ENCODE assay signal across 26 mouse cellular contexts in the genomic region with DNA sequence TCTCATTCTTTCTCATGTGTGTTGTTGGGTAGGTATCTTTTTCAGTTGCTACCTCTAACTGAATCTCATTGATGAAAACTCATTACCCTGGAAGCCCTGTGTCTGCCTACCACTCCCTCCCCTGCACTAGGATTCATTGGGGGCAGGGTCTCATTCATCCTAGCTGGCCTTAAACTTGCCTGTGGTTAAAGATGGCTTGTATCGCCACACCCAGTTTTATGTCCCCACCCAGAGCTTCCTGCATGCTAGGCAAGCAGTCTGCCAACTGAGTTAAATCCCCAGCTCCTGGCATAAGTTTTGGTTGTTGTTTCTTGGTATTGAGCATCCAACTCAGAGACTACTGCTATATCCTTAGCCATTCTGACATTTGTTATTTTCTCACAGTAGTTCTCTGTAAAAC. TPM values are rescaled to one million over a fixed set of nuclear protein-coding genes. Genes with fewer than 3 reads are reported as not detected.
A peak's percentile ranks its signal among the peaks of the same experiment; 100 is the strongest.
DNase-seq lines count a peak whose midpoint lies in the region; ATAC-seq and TF ChIP-seq lines count a peak whose summit lies in the region.
"Had no signal": no experiment of that assay in that cellular context is flagged by ENCODE, and none has a peak within 500 bp of the region (broad histone marks: within the 10 kb centered on the region; RNA-seq: fewer than 3 reads in every experiment).

No protein-coding gene starts in this region.

- H3K36me3 ChIP-seq in heart, adult 2 months (ENCODE audit: control insufficient read depth, insufficient read depth, low read length), result no peaks in the 10 kb centered on the region
- peaks cover 54% of the 10 kb centered on the region for H3K36me3 ChIP-seq in hindbrain, embryonic 12.5 days

- peak; percentile 80 for DNase-seq in heart, adult 11 months
- no peak for DNase-seq in heart, adult 2 months
- DNase-seq in CD4-positive helper T cell, adult 2 months (ENCODE audit: low read depth, low spot score), result peak; percentile 11
- DNase-seq in induced T-regulatory cell, adult 2 months (ENCODE audit: low read depth), result peak; percentile 36
- DNase-seq in right cerebral cortex, adult 2 months (ENCODE audit: low spot score in 2 of 2), result no peak
- DNase-seq in kidney, postnatal 36 days, result no peak
- DNase-seq: adrenal gland, adult 8-10 months; adrenal gland, postnatal 25 days; cerebellum, adult 18-20 months; cerebellum, adult 9-10 months; cerebellum, postnatal 14 days; forebrain, postnatal 0 days; gastrocnemius, adult 2 months; gastrocnemius, postnatal 14 days; heart, adult 18-20 months; heart, postnatal 14 days; heart, postnatal 4 days had no signal

- no peak overlapping the region for H3K4me2 ChIP-seq in hindbrain, embryonic 12.5 days (replicated peaks)
- H3K4me2 ChIP-seq: embryonic facial prominence, embryonic 12.5 days; embryonic facial prominence, embryonic 15.5 days; heart, embryonic 13.5 days; hindbrain, embryonic 15.5 days; intestine, embryonic 15.5 days had no signal

- no peaks in the 10 kb centered on the region for H3K4me1 ChIP-seq in heart, adult 2 months (ENCODE audit: control insufficient read depth, insufficient read depth, low read length)
- no peaks in the 10 kb centered on the region for H3K4me1 ChIP-seq in hindbrain, embryonic 12.5 days
- H3K4me1 ChIP-seq: embryonic facial prominence, embryonic 12.5 days; embryonic facial prominence, embryonic 15.5 days; heart, embryonic 10.5 days; hindbrain, embryonic 15.5 days; intestine, embryonic 15.5 days had no signal

- intact Hi-C loops in heart, adult 2 months (cut with DNase I), result no loop called here

- no peak for TF ChIP-seq POLR2A in heart, adult 2 months (IDR thresholded peaks at IDR 0.05; ENCODE audit: insufficient read depth, low read depth, low read length)

- H3K4me3 ChIP-seq in heart, adult 2 months, result no peak overlapping the region
- no peak overlapping the region for H3K4me3 ChIP-seq in hindbrain, embryonic 12.5 days
- H3K4me3 ChIP-seq: embryonic facial prominence, embryonic 12.5 days; embryonic facial prominence, embryonic 15.5 days; gastrocnemius, adult 2 months; heart, embryonic 10.5 days; heart, embryonic 13.5 days; hindbrain, embryonic 15.5 days; intestine, embryonic 15.5 days had no signal

- ATAC-seq in megakaryocyte-erythroid progenitor cell, adult 5-6 weeks (replicated peaks; ENCODE audit: low FRiP score, low TSS enrichment, poor library complexity, severe bottlenecking), result peak; percentile 86
- ATAC-seq in hindbrain, embryonic 12.5 days (ENCODE audit: low FRiP score), result no peak
- ATAC-seq: forebrain, embryonic 14.5 days; forebrain, postnatal 0 days; intestine, embryonic 15.5 days had no signal

- H3K27me3 ChIP-seq in heart, adult 2 months (ENCODE audit: control insufficient read depth, insufficient read depth, low read length), result no peaks in the 10 kb centered on the region
- H3K27me3 ChIP-seq in hindbrain, embryonic 12.5 days, result no peaks in the 10 kb centered on the region
- H3K27me3 ChIP-seq: embryonic facial prominence, embryonic 12.5 days; embryonic facial prominence, embryonic 15.5 days; heart, embryonic 13.5 days; hindbrain, embryonic 15.5 days; intestine, embryonic 15.5 days had no signal

- 62% methylated on average over 1 of the region's 1 CpGs for WGBS in heart, adult 2 months
- 100% methylated on average over 1 of the region's 1 CpGs for WGBS in hindbrain, embryonic 12.5 days

- TF ChIP-seq EP300 in heart, adult 2 months (IDR thresholded peaks at IDR 0.05; ENCODE audit: insufficient read depth, low read depth, low read length), result no peak

- no peaks in the 10 kb centered on the region for H3K79me2 ChIP-seq in heart, adult 2 months (replicated peaks; ENCODE audit: control insufficient read depth, insufficient read depth, low read length)

- TF ChIP-seq CTCF in heart, adult 2 months (IDR thresholded peaks at IDR 0.05), result no peak

- H3K27ac ChIP-seq in heart, adult 2 months, result no peak overlapping the region
- H3K27ac ChIP-seq in hindbrain, embryonic 12.5 days, result no peak overlapping the region
- H3K27ac ChIP-seq: embryonic facial prominence, embryonic 12.5 days; embryonic facial prominence, embryonic 15.5 days; gastrocnemius, adult 2 months; heart, embryonic 10.5 days; heart, embryonic 13.5 days; hindbrain, embryonic 15.5 days; intestine, embryonic 15.5 days had no signal

- H3K9ac ChIP-seq in heart, adult 2 months (ENCODE audit: low read depth, low read length), result no peak overlapping the region
- no peak overlapping the region for H3K9ac ChIP-seq in hindbrain, embryonic 12.5 days
- H3K9ac ChIP-seq: embryonic facial prominence, embryonic 12.5 days; embryonic facial prominence, embryonic 15.5 days; forebrain, postnatal 0 days; heart, embryonic 13.5 days; hindbrain, embryonic 15.5 days; intestine, embryonic 15.5 days had no signal

- H3K9me3 ChIP-seq in hindbrain, embryonic 12.5 days (replicated peaks), result no peaks in the 10 kb centered on the region
- H3K9me3 ChIP-seq: embryonic facial prominence, embryonic 12.5 days; embryonic facial prominence, embryonic 15.5 days; heart, embryonic 10.5 days; heart, embryonic 13.5 days; hindbrain, embryonic 15.5 days; intestine, embryonic 15.5 days had no signal

RNA-seq across cellular contexts. Expression of gene Spast, which starts 24.8 kb away (rescaled TPM):
- total RNA-seq in heart, adult 2 months (2021), result 10 to 100 TPM; 29.2 to 33.5 TPM
- 4.2 and 8.3 TPM in 2 replicates for polyA plus RNA-seq in heart, adult 2 months (2012; rRNA removed)
- total RNA-seq in megakaryocyte-erythroid progenitor cell, adult 5-6 weeks (2014; fragmentation: Nextera tagmentation), result 19.1 and 34.5 TPM in 2 replicates
- total RNA-seq in megakaryocyte-erythroid progenitor cell, adult 5-6 weeks (2017), result 47.7 and 63.5 TPM in 2 replicates
- 52.2 and 53.0 TPM in 2 replicates for polyA plus RNA-seq in hindbrain, embryonic 12.5 days (2016; fragmentation: Nextera tagmentation; extraction: Ambion mirVana)

RNA-seq across cellular contexts. Expression of gene Slc30a6, which starts 31.8 kb away (rescaled TPM):
- total RNA-seq in heart, adult 2 months (2021), result 1 to 10 TPM; 9.2 to 9.5 TPM
- 14.6 and 28.0 TPM in 2 replicates for polyA plus RNA-seq in heart, adult 2 months (2012; rRNA removed)
- total RNA-seq in megakaryocyte-erythroid progenitor cell, adult 5-6 weeks (2014; fragmentation: Nextera tagmentation), result 17.4 and 18.1 TPM in 2 replicates
- total RNA-seq in megakaryocyte-erythroid progenitor cell, adult 5-6 weeks (2017), result 8.9 and 12.4 TPM in 2 replicates
- 30.2 and 30.3 TPM in 2 replicates for polyA plus RNA-seq in hindbrain, embryonic 12.5 days (2016; fragmentation: Nextera tagmentation; extraction: Ambion mirVana)

RNA-seq across cellular contexts. Expression of gene Dpy30, which starts 39.8 kb away (rescaled TPM):
- 10 to 100 TPM; 39.5 to 47.3 TPM for total RNA-seq in heart, adult 2 months (2021)
- polyA plus RNA-seq in heart, adult 2 months (2012; rRNA removed), result 34.6 and 47.3 TPM in 2 replicates
- 233 and 253 TPM in 2 replicates for total RNA-seq in megakaryocyte-erythroid progenitor cell, adult 5-6 weeks (2014; fragmentation: Nextera tagmentation)
- total RNA-seq in megakaryocyte-erythroid progenitor cell, adult 5-6 weeks (2017), result 114 and 178 TPM in 2 replicates
- polyA plus RNA-seq in hindbrain, embryonic 12.5 days (2016; fragmentation: Nextera tagmentation; extraction: Ambion mirVana), result 200 and 211 TPM in 2 replicates

Comparison
In these comparisons a context has a peak if more than half of its experiments do, and no peak if none do; other contexts are left out.
1. DNase-seq: peak in heart, adult 11 months (single experiment), CD4-positive helper T cell, adult 2 months (single experiment) and induced T-regulatory cell, adult 2 months (single experiment); none in heart, adult 2 months (0 of 2), right cerebral cortex, adult 2 months (0 of 2) and kidney, postnatal 36 days (0 of 2).